Mouse (Mus musculus) adrenal gland, adult 8-10 months (tissue): ENCODE results near the gene Lrrc51. TPM values are rescaled to one million over a fixed set of nuclear protein-coding genes. Genes with fewer than 3 reads are reported as not detected.
"Not testable (repeated sequence)": the region's sequence is repeated elsewhere in the genome, so short reads cannot be mapped to it uniquely, and the experiment has no call there.

Source experiments
- DNase-seq: peaks from one replicate; pipeline ENCODE4 v3.0.0; 2022
- total RNA-seq, 4 experiments: library from RNA; stranded (reverse); gene quantifications; 2 replicates each; pipeline ENCODE4 v1.2.4; 2022

The Lrrc51 gene
- total RNA-seq, 4 experiments from 2014 or later, result 11.3 to 19.1 (median 16.7) TPM

DNA sequence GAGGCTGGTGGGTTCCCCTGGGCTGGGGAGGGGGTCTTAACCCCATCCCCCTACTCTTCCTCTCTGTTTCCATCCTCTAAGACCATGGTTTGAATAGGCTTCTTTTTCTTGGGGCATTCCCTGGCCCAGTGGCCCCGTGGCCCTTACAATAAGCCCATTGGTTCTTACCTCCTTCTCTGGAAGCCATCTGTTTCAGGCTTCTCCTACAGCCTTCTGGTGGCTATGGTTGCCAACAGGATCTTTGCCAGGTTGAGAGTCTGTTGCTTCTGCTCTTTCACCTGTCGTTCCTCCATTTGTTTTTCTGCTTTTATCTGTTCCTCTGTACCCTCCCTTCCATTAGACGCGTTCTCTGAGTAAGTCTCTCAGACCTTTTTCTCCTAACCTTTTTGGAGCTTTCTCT is 3.9 kb upstream of the Lrrc51 start:
- no peak for DNase-seq

DNA sequence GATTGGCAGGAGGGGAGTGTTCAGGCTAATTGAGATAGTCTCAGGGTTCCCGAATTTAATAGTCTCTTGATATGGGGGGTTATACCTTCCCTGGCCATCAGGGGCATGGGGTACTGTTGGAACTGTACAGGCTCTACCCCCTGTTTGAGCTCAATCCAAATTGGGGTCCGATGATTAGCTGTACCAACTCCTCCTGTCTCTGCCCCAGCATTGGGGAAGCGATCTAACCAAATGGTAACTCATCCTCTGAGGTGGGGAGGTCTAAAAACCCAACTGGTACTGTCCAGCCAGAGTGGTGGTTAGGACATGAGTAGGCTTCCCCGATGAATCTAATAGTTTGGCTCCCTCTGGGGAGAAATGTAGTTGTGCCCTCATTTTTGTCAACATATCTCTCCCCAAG is 3.3 kb upstream of the Lrrc51 start:
- DNase-seq, result no peak

DNA sequence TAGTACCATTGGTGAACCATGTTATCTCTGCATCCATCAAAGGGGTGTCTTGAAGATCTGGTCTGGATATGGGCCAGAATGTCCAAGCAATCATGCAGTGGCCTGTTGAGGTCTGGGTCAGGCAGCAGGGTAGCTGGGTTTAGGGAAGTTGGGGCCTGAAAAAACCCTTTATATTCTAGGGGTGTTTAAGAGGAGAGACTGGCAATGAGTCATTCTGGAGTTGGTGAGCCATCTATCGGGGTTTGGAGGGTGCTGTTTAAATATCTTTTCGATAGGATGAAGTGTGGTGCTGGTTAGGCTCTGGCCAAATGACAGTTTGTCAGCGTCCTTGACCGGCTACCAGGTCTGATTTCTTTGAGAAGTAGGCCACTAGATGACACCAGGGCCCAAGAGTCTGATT is 2.3 kb upstream of the Lrrc51 start:
- no peak for DNase-seq

DNA sequence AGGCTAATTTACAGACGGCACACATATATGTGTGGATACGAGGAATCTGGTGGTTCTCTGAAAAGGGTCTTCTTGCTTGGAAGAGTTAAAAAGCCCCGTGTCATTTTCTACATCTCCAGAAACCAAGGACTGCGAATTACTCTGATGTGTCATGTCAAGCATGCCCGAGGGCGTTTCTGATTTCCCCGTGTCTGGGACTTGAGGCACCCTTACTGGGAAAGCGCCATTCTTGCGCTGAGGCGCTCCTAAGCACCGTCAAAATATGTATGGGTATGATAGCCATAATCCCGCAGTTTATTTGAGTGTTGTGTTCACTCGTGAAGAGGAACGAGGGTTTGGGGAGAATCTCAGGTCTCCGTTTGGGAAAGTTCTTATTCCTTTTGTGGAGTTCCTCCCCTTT is 395 bp downstream of the Lrrc51 start:
- no peak for DNase-seq

DNA sequence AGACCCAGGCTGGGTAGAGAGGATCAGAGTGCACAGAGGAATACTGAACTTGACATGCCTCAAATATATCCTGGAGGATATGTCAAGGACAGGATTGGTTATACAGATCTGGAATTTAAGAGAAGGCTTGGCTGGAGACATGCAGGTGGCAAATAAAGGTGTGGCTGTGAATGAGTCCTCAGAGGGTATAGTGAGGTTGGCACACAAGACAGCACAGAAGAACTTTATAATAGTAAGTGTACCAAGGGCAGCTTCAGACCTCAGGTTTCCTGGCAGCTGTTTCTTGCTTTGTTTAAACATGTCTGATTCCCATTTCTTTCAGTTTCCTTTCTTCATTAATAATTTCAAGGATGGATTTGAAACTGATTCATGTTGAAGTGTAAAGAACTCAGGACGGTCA is 1.1 kb downstream of the Lrrc51 start:
- DNase-seq, result no peak

DNA sequence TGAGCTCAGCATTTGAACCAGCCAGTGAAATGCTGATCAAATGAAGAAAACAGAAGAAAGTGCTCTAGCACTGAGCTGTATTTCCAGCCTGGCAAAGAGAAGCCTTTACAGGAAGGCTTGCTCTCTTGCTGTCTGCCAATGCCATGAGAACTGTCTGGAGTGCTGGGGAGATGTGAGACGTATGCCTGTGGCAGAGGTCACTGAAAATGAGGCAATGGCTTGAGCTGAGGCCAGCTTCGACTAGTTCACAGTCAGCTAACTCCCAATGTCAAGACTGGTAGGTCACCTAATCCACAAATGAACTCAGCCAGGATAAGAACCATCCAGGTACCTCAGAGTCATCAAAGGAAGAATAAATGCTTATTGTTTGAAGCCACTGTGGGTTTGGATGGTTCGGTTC is 5.6 kb downstream of the Lrrc51 start:
- DNase-seq, result no peak

DNA sequence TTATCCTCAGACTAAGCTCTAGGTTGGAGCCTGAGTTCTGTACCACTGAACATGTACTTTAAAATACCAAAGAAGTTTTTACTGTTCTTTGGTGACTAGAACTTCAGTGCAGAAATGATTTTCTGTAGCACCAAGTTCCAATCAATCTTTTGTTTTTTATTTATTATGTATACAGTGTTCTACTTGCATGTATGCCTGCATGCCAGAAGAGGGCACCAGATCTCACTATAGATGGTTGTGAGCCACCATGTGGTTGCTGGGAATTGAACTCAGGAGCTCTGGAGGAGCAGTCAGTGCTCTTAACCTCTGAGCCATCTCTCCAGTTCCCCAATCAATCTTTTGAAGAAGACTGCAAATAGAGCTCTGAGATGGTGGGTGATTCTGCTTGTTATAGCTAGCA is 7.8 kb downstream of the Lrrc51 start:
- not testable (repeated sequence) for DNase-seq

DNA sequence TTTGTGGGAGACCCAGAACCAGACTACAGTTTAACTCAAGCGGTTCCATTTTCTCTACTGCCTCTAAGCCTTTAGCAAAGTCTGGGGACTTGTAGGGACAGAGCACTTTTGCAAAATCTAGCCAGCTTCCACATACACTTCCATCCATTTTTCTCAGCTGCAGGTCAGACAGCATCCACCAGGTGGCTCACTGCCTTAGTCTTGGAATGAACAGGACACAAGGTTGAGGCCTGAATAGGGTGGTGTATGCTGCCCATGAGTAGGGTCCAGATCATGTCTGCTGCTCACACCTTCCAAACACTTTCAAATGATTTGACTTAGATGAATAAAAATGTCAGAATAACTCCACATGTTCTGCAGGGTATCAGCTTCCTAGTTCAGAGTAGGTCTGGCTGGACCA is 15.6 kb downstream of the Lrrc51 start:
- no peak for DNase-seq

DNA sequence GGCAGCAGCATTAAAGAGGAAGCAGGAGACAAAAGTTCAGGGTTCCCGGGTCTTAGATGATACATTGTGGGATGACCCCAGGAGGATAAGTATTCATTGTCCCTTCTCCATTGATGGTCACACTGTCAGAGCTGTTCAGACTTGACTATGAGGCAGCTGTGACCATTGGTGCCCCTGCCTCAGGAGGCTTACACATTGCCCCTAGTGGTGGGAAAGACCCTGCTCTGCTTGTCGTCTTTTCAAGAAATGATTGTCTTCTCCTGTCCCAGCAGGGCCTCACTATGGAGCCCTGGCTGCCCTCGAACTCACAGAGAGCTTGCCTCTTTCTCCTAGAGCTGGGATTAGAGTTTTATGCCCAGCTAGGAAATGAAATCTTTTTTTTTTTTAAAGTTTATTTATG is 21.7 kb downstream of the Lrrc51 start:
- no peak for DNase-seq

DNA sequence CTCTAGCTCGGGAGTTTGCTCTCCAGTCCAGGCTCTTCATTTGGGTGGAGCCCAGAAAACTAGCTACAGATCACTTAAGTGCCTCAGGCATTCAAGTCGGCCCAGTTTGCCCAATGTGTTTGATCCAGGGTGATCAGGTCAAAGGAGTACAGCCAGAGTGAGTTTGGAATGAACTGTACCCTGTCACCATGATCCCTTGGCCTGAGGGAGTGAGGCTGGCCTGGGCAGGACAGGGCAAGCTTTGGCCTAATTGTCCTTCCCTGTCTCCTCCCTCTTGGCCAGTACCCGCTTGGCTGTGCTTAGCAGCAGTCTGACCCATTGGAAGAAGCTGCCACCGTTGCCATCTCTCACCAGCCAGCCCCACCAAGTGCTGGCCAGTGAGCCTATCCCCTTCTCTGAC is 23.6 kb downstream of the Lrrc51 start:
- DNase-seq, result no peak

DNA sequence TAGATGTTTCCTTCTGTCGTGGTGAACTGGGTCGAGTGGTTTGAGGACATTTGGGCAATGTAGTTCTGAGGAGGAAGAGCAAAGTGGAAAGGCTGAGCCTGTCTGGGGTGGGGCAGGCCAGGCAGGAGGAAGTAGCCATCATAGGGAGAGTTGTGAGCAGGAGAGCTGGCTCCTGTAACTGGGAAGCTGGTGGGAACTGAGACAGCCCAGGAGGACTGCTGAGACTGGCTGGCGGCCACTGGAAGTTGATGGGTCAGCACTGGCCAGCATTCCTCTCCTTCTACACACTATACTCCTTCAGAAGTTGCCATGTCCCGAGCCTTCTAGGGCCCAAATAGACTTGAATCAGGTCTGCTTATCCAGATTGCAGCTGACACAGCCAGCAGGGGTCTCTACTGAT is 25.3 kb downstream of the Lrrc51 start:
- DNase-seq, result no peak

DNA sequence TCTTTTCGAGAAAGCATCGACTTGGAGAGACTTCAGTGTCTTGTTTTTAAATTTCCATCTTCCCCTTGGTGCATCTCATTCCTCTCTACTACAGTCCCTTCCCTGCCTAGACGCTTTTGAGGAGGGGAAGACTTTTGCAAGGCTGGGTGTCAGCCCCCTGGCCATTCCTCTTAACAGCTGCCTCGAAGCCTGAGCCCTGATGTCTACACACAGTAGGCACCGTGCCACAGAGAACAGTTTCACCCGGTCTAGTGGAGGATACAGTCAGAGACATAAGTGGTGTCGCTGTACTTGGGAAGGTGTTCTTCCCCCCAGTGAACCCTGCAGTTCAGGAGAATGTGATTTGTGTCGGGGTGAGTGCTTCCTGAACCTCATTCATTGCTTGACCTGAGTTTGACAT is 27.0 kb downstream of the Lrrc51 start:
- DNase-seq, result no peak

DNA sequence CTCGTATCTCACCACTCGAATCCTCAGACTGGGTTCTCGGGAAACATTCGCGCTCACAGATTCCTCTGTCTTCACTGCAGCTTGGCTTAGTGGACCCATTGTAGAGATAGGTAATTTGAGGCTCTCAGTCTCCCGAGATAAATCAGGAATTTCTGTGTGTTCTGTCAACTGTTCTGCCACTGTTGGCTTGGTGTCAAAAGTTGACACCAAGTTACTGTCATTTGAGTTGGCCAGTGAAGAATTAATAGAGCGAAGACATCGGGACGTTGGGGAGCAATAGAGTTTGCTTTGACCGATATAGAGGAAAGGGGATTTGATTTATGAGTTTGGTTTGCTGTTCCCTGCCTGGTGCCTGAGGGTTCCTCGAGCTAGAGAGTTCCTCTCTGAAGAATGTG is 27.4 kb downstream of the Lrrc51 start, which contains the start of gene Tomt:
TSS of gene Tomt (minus strand) at position 73 of the 395 bp plus-strand sequence.
- DNase-seq, result no peak

DNA sequence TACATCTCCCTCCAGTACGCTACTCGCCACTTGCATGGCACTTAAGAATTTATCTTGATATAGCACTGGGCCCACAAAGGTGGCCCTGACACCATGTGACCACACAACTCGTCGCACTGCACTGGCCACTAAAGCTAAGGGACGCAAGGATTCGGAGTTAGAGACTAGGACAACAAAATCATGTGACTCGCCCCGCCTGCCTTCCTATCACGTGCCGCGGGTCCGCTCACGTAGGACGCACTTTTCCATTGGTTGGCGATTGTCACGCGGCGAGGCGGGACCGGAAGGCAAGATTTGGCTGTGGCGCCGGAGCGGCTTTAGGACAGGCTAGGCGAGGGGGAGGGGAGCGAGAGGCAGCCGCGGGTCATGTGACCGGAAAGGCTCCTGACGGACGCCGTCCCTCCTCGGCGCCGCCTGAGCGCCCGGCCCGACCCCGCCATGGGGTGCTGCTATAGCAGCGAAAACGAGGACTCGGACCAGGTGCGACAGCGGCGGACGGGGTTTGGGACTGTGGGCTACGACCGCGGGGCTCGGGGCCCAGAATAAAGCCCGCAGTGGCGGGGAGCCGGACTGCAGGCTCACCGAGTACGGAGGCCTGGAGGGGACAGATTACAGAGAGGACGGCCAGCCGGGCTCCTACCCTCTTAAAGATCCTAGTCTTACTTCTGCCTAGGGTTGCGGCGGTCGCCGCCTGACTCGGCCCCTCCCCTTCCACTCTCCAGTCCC is 28.0 kb downstream of the Lrrc51 start, which contains the start of gene Lamtor1:
TSS of gene Lamtor1 (plus strand) at position 344 of the 726 bp plus-strand sequence.
- DNase-seq, result peak; percentile 100

DNA sequence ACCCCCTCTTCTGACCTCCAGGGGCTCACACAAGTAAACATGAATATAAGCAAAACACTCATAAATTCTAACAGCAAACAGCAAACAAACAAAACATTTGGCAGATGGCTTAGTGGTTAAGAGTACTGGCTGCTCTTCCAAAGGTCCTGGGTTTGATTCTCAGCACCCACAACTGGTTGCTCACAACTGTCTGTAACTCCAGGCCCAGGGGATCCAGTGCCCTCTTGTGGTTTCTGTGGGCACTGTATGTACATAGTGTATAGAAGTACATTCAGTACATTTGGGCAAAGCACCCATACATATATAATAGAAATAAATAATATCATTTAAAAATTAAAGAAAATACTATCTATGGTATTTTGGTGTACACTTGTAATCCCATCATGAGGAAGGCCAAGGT is 30.8 kb downstream of the Lrrc51 start:
- DNase-seq, result no peak

DNA sequence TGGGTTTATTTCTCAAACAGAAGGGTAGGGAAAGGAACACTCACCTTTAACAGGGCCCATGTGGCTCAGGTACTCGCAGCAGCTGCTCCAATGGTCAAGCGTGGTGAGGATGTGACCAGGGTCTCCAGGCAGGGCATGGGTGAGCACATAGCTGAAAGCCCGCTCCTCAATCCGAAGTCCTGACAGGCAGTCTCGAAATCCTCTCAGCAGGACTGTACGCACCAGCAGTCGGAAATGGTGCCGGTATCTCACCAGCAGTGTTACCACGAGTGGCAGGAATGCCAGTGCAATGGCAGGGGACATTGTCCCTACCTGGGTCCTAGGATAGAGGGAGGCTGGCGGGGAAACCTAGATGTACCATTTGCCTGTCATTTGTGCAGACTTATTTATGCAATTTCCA is 31.7 kb downstream of the Lrrc51 start:
- DNase-seq, result no peak

DNA sequence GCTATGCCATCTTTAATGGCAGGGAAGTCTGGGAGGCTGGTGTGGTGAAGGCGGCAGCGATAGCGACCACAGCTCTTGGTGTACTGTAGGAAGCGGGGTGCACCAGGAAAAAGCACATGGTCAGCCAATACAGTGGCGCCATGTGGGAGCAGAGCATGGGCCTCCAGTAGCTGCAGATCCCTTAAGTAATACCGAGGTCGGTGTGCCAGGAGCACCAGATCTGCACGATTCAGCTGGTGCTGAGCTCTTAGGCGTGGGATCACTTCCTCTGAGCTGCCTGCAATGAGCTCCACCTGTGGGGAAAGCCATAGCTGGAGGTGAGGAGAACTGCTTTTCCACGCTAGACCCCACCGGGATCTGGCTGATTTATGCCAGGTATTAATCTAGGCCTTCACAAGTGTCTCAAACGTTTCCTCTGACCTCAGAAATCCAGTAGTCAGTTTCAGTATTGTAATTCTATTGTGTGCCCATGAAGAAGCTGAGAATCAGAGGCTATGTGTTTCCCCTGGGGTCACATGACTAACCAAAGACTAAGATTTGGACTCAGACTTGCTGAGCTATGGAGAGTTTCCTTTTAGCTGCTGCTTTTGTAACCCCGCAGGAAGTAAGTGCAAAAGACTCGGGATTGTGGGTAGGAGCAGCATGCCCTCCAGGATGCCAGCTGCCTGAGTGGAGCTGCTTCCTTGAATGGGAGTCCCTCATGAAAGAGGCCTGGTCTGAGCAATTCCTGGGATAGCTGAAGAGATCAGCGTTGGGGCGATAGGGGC is 33.2 kb downstream of the Lrrc51 start:
- no peak for DNase-seq

DNA sequence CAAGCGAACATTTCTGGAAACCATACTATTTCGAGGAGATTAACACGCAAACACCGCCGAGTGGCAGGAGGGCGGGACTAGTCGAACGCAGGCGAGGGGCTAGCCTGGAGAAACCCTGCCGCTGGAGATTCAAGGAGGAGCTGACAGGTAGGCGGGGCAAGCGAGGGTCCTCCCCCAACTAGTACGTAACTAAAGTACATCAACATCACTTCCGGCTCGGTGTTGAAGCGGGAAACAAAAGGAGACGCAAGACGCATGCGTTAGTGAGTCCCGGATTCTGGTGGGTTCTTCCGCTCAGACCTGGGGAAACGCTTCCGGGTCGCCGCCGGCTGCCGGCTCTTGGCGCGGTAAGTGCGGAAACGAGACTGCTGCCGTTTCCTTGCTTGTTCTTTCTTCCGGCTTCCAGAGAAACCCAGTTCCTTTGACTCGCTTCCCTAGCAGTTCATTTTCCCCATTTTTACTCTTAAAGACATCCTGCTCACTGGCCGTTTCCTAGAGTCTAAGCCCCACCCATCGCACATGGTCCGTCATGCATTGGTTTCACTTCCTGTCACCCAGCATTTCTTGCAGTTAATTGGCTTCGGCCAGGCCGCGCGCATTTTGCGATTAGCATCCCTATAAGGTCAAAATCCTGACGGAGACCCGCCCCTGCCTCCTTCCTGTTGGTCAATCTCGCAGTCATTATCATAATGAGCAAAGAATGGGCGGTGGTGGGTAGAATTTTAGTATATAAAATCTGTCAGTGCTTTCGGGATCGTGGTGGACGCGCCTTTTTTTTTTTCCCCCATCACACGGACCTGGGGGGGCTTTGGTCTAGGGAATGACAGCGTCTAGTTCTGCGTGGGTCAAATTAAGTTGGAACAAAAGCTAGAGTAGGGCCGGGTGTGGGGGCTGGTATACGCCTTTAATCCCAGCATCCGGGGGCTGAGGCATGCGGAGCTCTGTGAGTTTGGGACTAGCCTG is 37.3 kb downstream of the Lrrc51 start:
- DNase-seq, result peak; percentile 98

DNA sequence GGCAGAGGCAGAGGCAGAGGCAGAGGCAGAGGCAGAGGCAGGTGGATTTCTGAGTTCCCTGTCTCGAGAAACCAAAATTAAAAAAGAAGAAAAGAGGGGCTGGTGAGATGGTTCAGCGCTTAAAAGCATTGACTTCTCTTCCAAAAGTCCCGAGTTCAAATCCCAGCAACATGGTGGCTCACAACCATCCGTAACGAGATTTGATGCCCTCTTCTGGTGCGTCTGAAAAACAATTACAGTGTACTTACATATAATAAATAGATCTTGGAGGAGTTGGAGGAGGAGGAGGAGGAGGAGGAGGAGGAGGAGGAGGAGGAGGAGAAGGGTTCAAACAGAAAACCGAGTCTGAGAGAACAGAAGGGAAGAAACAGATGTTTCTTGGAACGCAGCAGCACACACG is 38.0 kb downstream of the Lrrc51 start:
- no peak for DNase-seq

DNA sequence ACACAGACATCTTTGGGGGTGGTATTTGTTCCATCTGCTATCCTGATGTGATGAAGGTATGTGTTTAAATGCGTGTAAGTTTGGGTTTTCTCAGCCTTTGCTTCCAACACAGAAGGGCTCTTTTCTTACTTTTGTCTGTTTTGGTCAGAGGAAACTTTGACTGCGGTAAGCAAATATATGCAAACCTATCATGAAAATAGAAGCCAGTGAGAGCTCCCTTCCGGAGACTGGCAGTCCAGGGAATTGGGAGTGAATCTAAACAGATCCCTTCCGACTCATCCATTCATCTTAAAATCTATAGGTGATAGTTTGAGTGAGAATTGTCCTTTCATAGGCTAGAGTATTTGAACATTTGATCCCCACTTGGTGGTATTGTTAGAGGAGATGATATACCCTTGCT is 45.2 kb downstream of the Lrrc51 start:
- DNase-seq, result no peak

DNA sequence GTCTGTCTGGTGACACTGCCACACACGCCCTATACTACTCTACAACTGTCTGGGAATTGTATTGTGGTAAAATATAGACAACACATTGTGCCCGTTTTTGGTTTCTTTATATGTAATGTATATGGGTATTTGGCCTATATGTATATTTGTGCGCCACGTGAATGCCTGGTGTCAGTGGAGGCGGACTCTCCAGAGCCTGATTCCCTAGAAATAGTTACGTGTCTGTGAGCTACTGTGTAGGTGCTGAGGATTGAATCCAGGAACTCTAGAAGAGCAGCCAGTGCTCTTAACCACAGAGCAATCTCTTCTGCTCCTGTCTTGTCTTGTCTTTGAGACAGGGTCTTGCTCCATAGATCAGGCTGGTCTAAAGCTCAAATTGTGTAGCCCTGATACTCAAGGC is 47.4 kb downstream of the Lrrc51 start:
- DNase-seq, result no peak

DNA sequence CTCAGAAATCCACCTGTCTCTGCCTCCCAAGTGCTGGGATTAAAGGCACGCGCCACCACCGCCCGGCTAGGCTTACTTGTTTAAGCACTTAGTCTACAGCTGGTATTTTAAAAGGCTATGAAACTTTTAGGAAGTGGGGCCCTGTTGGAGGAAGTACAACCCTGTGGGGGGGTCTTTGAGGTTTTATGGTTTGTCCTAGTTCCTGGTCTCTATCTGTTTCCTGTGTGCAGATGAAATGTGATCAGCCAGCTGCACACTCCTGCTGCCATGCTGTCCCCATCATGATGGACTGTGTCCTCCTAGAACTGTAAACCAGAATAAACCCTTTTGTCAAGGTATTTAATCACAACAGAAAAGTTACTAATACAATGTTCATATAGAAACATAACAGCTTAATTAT is 49.5 kb downstream of the Lrrc51 start:
- no peak for DNase-seq
